Mouse (Mus musculus) midbrain, embryonic 15.5 days (tissue): ENCODE results near the gene Rpl3. TPM values are rescaled to one million over a fixed set of nuclear protein-coding genes. Genes with fewer than 3 reads are reported as not detected.

Source experiments
- ATAC-seq: fragments of 200-750 bp; cut with Nextera tagmentation; replicated peaks from 2 replicates; pipeline ENCODE4 v1.8.0; 2017; ENCODE audit warnings: moderate TSS enrichment
- H3K27ac ChIP-seq: fragments of 300-500 bp; sonication (generic); 2 replicates; pipeline ENCODE4 v1.5.1; 2015; ENCODE audit warnings: mild to moderate bottlenecking, inconsistent platforms
- H3K27me3 ChIP-seq: fragments of 300-500 bp; sonication (generic); replicated peaks from 2 replicates; pipeline ENCODE4 v1.6.1; 2015; ENCODE audit warnings: inconsistent platforms
- H3K36me3 ChIP-seq: fragments of 300-500 bp; sonication (generic); replicated peaks from 2 replicates; pipeline ENCODE4 v1.6.1; 2015; ENCODE audit warnings: inconsistent platforms
- H3K4me1 ChIP-seq: fragments of 300-500 bp; sonication (generic); 2 replicates; pipeline ENCODE4 v1.6.1; 2015; ENCODE audit warnings: inconsistent platforms
- H3K4me2 ChIP-seq: fragments of 300-500 bp; sonication (generic); 2 replicates; pipeline ENCODE4 v1.6.1; 2015; ENCODE audit warnings: inconsistent platforms, mild to moderate bottlenecking, moderate library complexity
- H3K4me3 ChIP-seq: fragments of 300-500 bp; sonication (generic); 2 replicates; pipeline ENCODE4 v1.5.1; 2015; ENCODE audit warnings: mild to moderate bottlenecking, inconsistent platforms
- H3K9ac ChIP-seq: fragments of 300-500 bp; sonication (generic); 2 replicates; pipeline ENCODE4 v1.6.1; 2015; ENCODE audit warnings: mild to moderate bottlenecking, inconsistent platforms
- H3K9me3 ChIP-seq: fragments of 300-500 bp; sonication (generic); 2 replicates; pipeline ENCODE4 v1.6.1; 2016; ENCODE audit warnings: inconsistent platforms
- WGBS: fragments of 180-500 bp; shearing (Covaris S2); methylation state at CpG from one replicate; pipeline ENCODE4 v1.1.7; 2015; ENCODE audit warnings: mixed read lengths; 5-methylcytosine and 5-hydroxymethylcytosine counted together
- microRNA-seq: library from miRNA; unstranded; fragments of <30 nt; microRNA quantifications from one replicate; pipeline ENCODE4, GENCODE M21; 2016
- polyA plus RNA-seq: library from polyadenylated mRNA; unstranded; fragments of >200 nt; fragmentation: Nextera tagmentation; extraction: Ambion mirVana; gene quantifications from 2 replicates; pipeline ENCODE4 v1.2.1, GENCODE M21; 2015

Rpl3 gene
- polyA plus RNA-seq, 1 experiment from 2014 or later: 525 TPM

DNA sequence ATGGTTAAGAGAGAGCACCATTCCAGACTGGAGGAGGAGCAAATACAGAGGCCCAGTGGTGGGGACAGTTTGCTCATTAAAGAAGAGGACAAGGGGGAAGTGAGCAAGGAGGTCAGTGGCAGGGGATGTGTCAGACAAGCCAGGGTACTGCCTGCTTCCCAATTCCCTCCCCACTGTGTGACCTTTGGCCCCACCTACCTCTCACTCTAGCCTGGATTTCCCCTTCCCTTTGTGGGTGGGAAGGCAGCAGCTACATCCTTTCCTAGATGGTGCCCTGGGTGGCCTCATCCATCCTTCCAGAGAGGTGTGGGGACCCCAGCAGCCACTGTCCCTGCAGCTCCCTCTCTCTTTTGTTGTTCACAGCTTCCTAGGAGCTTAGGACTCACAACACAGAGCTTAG lies 56.8 kb downstream of the Rpl3 start:
- no peaks in the 10 kb centered on the region for H3K9me3 ChIP-seq
- no peaks in the 10 kb centered on the region for H3K4me1 ChIP-seq
- ATAC-seq: no peak
- no peak overlapping the region for H3K4me2 ChIP-seq
- no peaks in the 10 kb centered on the region for H3K27me3 ChIP-seq
- H3K27ac ChIP-seq: no peak overlapping the region
- no peaks in the 10 kb centered on the region for H3K36me3 ChIP-seq
- no peak overlapping the region for H3K9ac ChIP-seq
- H3K4me3 ChIP-seq: no peak overlapping the region

DNA sequence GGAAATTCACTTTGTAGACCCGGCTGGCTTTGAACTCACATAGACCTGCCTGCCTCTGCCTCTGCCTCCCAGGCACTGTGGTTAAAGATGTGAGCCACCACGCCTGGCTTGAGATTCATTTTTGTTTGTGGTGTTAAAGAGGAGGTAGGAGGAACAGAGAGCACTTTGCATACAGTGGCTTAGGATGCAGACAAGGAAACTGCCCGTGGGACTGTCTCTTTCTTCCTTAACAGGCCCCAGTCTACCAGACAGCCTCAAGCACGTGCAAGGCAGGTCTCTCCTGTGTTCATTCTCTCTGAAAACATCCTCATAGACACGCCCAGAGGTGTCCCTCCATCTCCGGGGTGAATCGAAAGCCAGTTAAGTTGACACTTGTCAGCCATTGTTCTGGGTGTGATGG lies 57.3 kb downstream of the Rpl3 start:
- Histone ChIP-seq H3K9ac (no peak overlapping the region), H3K9me3 (no peaks in the 10 kb centered on the region), H3K27ac (no peak overlapping the region), H3K4me1 (no peaks in the 10 kb centered on the region), H3K4me3 (no peak overlapping the region), H3K4me2 (no peak overlapping the region), H3K36me3 (no peaks in the 10 kb centered on the region), H3K27me3 (no peaks in the 10 kb centered on the region)
- 74% methylated on average over 7 of the region's 7 CpGs for WGBS
- ATAC-seq: no peak

DNA sequence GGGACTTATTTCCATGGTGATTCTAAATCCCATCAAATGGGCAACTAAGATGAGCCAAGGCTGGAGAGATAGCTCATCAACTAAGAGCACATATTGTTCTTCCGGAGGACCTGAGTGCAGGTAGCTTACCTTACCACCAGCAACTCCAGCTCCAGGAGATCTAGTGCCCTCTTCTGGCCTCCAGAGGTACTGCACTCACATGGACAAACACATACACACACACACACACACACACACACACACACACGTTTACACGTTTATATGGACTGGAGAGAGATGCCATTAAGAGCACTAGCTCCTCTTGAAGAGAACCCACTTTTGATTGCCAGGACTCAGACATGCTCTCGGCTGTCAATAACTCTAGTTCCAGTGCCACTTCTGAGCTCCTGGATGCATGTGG lies 60.5 kb downstream of the Rpl3 start:
- no peaks in the 10 kb centered on the region for H3K36me3 ChIP-seq
- no peak for ATAC-seq
- H3K27ac ChIP-seq: no peak overlapping the region
- no peak overlapping the region for H3K4me2 ChIP-seq
- 86% methylated on average over 4 of the region's 4 CpGs for WGBS
- H3K4me3 ChIP-seq: no peak overlapping the region
- H3K9me3 ChIP-seq: no peaks in the 10 kb centered on the region
- H3K9ac ChIP-seq: no peak overlapping the region
- H3K27me3 ChIP-seq: no peaks in the 10 kb centered on the region
- H3K4me1 ChIP-seq: no peaks in the 10 kb centered on the region

DNA sequence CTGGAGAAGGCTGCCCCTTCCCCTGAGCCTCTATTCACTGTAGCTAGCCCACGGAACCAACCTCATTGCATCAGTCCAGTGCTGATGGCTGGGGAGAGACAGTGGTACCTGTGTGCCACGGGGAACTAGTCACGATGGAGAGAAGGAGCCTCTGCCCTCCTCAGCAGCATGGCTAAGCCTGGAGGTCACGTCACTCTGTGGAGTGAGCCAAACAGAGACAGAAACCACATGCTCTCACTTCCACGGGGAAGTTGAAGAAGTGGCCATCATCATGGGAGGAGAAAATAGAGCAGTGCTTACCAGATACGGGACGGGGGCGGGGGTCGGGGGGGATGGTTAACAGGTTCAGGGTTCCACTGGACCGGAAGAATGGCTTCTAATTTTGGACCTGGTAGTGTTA lies 61.3 kb downstream of the Rpl3 start:
- Histone ChIP-seq H3K27me3 (no peaks in the 10 kb centered on the region), H3K4me2 (no peak overlapping the region), H3K4me3 (no peak overlapping the region), H3K27ac (no peak overlapping the region), H3K9me3 (no peaks in the 10 kb centered on the region), H3K4me1 (peaks cover under 1% of the 10 kb centered on the region), H3K9ac (no peak overlapping the region), H3K36me3 (no peaks in the 10 kb centered on the region)
- ATAC-seq: no peak
- WGBS: 94% methylated on average over 10 of the region's 10 CpGs

DNA sequence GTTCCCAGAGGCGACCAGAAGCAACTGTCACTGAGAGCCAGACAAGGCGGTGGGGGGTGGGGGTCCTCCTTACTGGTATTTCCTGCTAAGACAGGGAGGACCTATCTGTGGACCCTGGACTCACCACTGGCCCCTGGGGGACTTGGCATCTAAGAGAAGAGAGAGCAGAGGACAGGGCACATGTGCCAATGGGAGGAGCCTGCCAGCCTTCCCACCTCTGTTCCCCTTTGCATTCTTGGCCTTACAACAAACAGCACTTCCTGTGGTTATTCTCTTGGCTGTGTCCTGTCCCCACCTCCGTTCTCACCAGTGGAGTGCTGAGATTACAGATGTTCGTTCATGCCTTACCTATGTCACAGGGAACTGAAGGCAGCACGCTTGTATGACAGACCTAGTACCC lies 62.8 kb downstream of the Rpl3 start:
- no peak overlapping the region for H3K4me3 ChIP-seq
- no peak for ATAC-seq
- H3K9ac ChIP-seq: no peak overlapping the region
- H3K4me2 ChIP-seq: no peak overlapping the region
- H3K27me3 ChIP-seq: no peaks in the 10 kb centered on the region
- 76% methylated on average over 5 of the region's 5 CpGs for WGBS
- H3K9me3 ChIP-seq: no peaks in the 10 kb centered on the region
- H3K36me3 ChIP-seq: no peaks in the 10 kb centered on the region
- H3K4me1 ChIP-seq: peaks cover 15% of the 10 kb centered on the region
- no peak overlapping the region for H3K27ac ChIP-seq

Small RNA genes lying within 50 kb of the gene (microRNA-seq; reads per million reads assigned to microRNA genes)
- 21.1 reads per million, percentile 37 among the genes with 10 or more reads in this experiment for gene Snord43

Other genes with a start within 250 kb of the Rpl3 start
- 3.5 and 4.0 TPM in 2 replicates for gene Apobec3, start 200.2 kb downstream of the Rpl3 start, polyA plus RNA-seq
- gene Cbx7, start 120.7 kb downstream of the Rpl3 start, polyA plus RNA-seq: 4.7 and 5.8 TPM in 2 replicates
- 4.4 and 4.8 TPM in 2 replicates for gene Pdgfb, start 76.9 kb downstream of the Rpl3 start, polyA plus RNA-seq
- gene Syngr1, start 534 bp downstream of the Rpl3 start, polyA plus RNA-seq: 61.4 and 62.1 TPM in 2 replicates
- 42.5 and 43.5 TPM in 2 replicates for gene Tab1, start 41.3 kb upstream of the Rpl3 start, polyA plus RNA-seq
- 15.5 and 16.3 TPM in 2 replicates for gene Mgat3, start 81.9 kb upstream of the Rpl3 start, polyA plus RNA-seq
- gene Mief1, start 142.2 kb upstream of the Rpl3 start, polyA plus RNA-seq: 35.8 and 39.3 TPM in 2 replicates
- gene AC140267.1, start 144.0 kb upstream of the Rpl3 start, polyA plus RNA-seq: 2.3 TPM in 1 of 2 replicates, not detected in the other
- 120 and 121 TPM in 2 replicates for gene Atf4, start 163.3 kb upstream of the Rpl3 start, polyA plus RNA-seq
- 69.2 and 75.5 TPM in 2 replicates for gene Rps19bp1, start 172.4 kb upstream of the Rpl3 start, polyA plus RNA-seq
- gene Cacna1i, start 195.4 kb upstream of the Rpl3 start, polyA plus RNA-seq: 1.1 and 1.8 TPM in 2 replicates